ENCODE assay signal across 17 mouse cellular contexts in the genomic region with DNA sequence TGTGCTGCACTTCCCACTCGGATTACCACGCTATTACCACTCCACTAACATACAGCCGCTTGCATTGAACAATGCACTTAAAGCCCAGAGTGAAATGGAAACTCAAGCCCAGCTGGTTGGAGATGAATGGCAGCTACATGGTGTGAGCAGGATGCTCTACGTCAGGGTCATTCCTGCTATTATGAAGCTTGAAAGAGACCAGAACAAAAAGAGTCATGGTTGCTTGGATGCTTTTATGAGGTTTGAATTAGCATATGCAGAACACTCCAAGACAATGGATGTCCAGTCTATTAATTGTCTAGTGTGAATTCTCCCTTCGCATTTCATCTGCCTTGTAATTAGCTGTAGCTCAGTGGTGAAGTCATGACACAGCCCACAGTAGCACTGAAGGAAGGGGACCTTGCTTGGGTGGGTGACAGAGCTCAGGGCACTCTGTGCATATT.
DNase-seq lines count a peak whose midpoint lies in the region; ATAC-seq lines count a peak whose summit lies in the region.
"Had no signal": no experiment of that assay in that cellular context is flagged by ENCODE, and none has a peak within 500 bp of the region (broad histone marks: within the 10 kb centered on the region; RNA-seq: fewer than 3 reads in every experiment).

No protein-coding gene starts in this region.

- peak; percentile 53 for DNase-seq in R1 (ENCODE audit: low read depth, low spot score)
- DNase-seq in forebrain, embryonic 11.5 days (ENCODE audit: low spot score), result peak; percentile 61
- peak; percentile 52 for DNase-seq in hindbrain, embryonic 14.5 days (ENCODE audit: low spot score)
- DNase-seq in neural tube, embryonic 10.5 days (ENCODE audit: extremely low spot score, low spot score), result peak; percentile 24
- DNase-seq in thymus, postnatal 25 days, result no peak
- DNase-seq in kidney, postnatal 10 days, result no peak
- DNase-seq: cerebellum, adult 8-10 months; heart, postnatal 36 days; layer of hippocampus, adult 9-11 months; liver, postnatal 0 days; lung, postnatal 4 days; thymus, adult 2 months had no signal

- no peaks in the 10 kb centered on the region for H3K9me3 ChIP-seq in forebrain, embryonic 11.5 days (ENCODE audit: control insufficient read depth, low read length)
- H3K9me3 ChIP-seq in hindbrain, embryonic 14.5 days (ENCODE audit: control insufficient read depth, low read length), result no peaks in the 10 kb centered on the region
- no peaks in the 10 kb centered on the region for H3K9me3 ChIP-seq in intestine, embryonic 16.5 days (ENCODE audit: control insufficient read depth, low read length)
- H3K9me3 ChIP-seq: G1E; kidney, embryonic 15.5 days had no signal

- no peaks in the 10 kb centered on the region for H3K27me3 ChIP-seq in forebrain, embryonic 11.5 days (ENCODE audit: control insufficient read depth, insufficient read depth, low read length)
- H3K27me3 ChIP-seq in hindbrain, embryonic 14.5 days (ENCODE audit: control insufficient read depth, insufficient read depth, low read length), result no peaks in the 10 kb centered on the region
- no peaks in the 10 kb centered on the region for H3K27me3 ChIP-seq in intestine, embryonic 16.5 days (replicated peaks; ENCODE audit: control insufficient read depth, insufficient read depth, low read length)
- H3K27me3 ChIP-seq: kidney, embryonic 15.5 days had no signal

- 26% methylated on average over 5 of the region's 5 CpGs for WGBS in forebrain, embryonic 11.5 days
- WGBS in hindbrain, embryonic 14.5 days, result 16% methylated on average over 5 of the region's 5 CpGs
- WGBS in intestine, embryonic 16.5 days, result 85% methylated on average over 5 of the region's 5 CpGs

- H3K4me3 ChIP-seq in forebrain, embryonic 11.5 days (ENCODE audit: low read depth, low read length), result no peak overlapping the region
- H3K4me3 ChIP-seq in hindbrain, embryonic 14.5 days (replicated peaks; ENCODE audit: low read length), result no peak overlapping the region
- no peak overlapping the region for H3K4me3 ChIP-seq in intestine, embryonic 16.5 days (ENCODE audit: low read length)
- H3K4me3 ChIP-seq: kidney, embryonic 15.5 days had no signal

- peak; percentile 97 for ATAC-seq in forebrain, embryonic 11.5 days (replicated peaks; ENCODE audit: low FRiP score)
- peak; percentile 93 for ATAC-seq in hindbrain, embryonic 14.5 days (ENCODE audit: low FRiP score)
- ATAC-seq in intestine, embryonic 16.5 days, result no peak
- no peak for ATAC-seq in cerebellum, adult (ENCODE audit: insufficient number of reproducible peaks, low FRiP score, low TSS enrichment)
- ATAC-seq: activated CD4-positive, CD25-positive, alpha-beta regulatory T cell, adult 4 months; liver, postnatal 0 days had no signal

- peak overlapping the region; percentile 84 for H3K27ac ChIP-seq in forebrain, embryonic 11.5 days (ENCODE audit: low read depth, low read length)
- no peak overlapping the region for H3K27ac ChIP-seq in hindbrain, embryonic 14.5 days
- H3K27ac ChIP-seq in intestine, embryonic 16.5 days (ENCODE audit: low read length), result no peak overlapping the region
- H3K27ac ChIP-seq: kidney, embryonic 15.5 days had no signal

- H3K4me1 ChIP-seq in forebrain, embryonic 11.5 days (replicated peaks; ENCODE audit: control insufficient read depth, insufficient read depth, low read length), result 0 out of 2 replicates have a peak, but pooled peaks cover 5% of the 10 kb centered on the region
- H3K4me1 ChIP-seq in hindbrain, embryonic 14.5 days (replicated peaks; ENCODE audit: control insufficient read depth, insufficient read depth, low read length), result 0 out of 2 replicates have a peak, but pooled peaks cover 5% of the 10 kb centered on the region
- H3K4me1 ChIP-seq in intestine, embryonic 16.5 days (ENCODE audit: control insufficient read depth, insufficient read depth, low read length), result no peaks in the 10 kb centered on the region
- H3K4me1 ChIP-seq: kidney, embryonic 15.5 days had no signal

- no peak overlapping the region; the same call in 1 of the 2 replicates for H3K4me2 ChIP-seq in forebrain, embryonic 11.5 days (ENCODE audit: low read depth, low read length, severe bottlenecking)
- no peak overlapping the region for H3K4me2 ChIP-seq in hindbrain, embryonic 14.5 days (replicated peaks)
- no peak overlapping the region for H3K4me2 ChIP-seq in intestine, embryonic 16.5 days (ENCODE audit: low read depth, low read length)
- H3K4me2 ChIP-seq: kidney, embryonic 15.5 days had no signal

- no peak overlapping the region for H3K9ac ChIP-seq in forebrain, embryonic 11.5 days (ENCODE audit: low read length)
- H3K9ac ChIP-seq in hindbrain, embryonic 14.5 days, result no peak overlapping the region
- H3K9ac ChIP-seq in intestine, embryonic 16.5 days (ENCODE audit: low read depth, low read length), result no peak overlapping the region
- H3K9ac ChIP-seq: kidney, embryonic 15.5 days; liver, postnatal 0 days had no signal

- H3K36me3 ChIP-seq in forebrain, embryonic 11.5 days (ENCODE audit: control insufficient read depth, insufficient read depth, low read length), result no peaks in the 10 kb centered on the region
- H3K36me3 ChIP-seq in hindbrain, embryonic 14.5 days (replicated peaks; ENCODE audit: control insufficient read depth, insufficient read depth), result no peaks in the 10 kb centered on the region
- no peaks in the 10 kb centered on the region for H3K36me3 ChIP-seq in intestine, embryonic 16.5 days (ENCODE audit: control insufficient read depth, insufficient read depth, low read length)
- H3K36me3 ChIP-seq: kidney, embryonic 15.5 days had no signal

Comparison
In these comparisons a context has a peak if more than half of its experiments do, and no peak if none do; other contexts are left out.
1. DNase-seq: peak in R1 (single experiment), forebrain, embryonic 11.5 days (single experiment), hindbrain, embryonic 14.5 days (single experiment) and neural tube, embryonic 10.5 days (single experiment); none in thymus, postnatal 25 days (single experiment) and kidney, postnatal 10 days (single experiment).
2. ATAC-seq: peak in forebrain, embryonic 11.5 days (single experiment) and hindbrain, embryonic 14.5 days (single experiment); none in intestine, embryonic 16.5 days (single experiment) and cerebellum, adult (single experiment).